Mouse (Mus musculus): ENCODE measurements around the gene Adcy1. TPM values are rescaled to one million over a fixed set of nuclear protein-coding genes. Genes with fewer than 3 reads are reported as not detected.

The Adcy1 gene
- polyA plus RNA-seq, 1 experiment from 2014 or later, result 1.2 TPM

DNA sequence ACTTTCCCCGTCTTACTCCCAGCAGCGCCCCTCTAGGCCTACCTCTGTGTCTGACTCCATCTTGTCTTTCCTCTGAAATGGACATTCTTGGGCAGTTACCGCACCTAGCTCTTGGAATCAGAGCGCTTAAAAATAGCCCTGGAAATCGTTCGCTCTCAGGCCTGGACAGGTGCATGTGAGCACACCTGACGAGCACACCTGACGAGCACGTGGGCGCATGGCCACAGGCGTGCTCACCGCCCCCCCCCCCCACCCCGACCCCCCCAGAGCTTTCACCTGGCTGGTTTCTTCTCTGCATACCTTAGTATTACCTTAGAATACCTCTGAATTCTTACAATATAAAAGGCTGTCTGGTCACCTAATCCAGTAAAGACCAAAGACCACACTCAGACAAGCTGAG lies 125.2 kb downstream of the Adcy1 start, which contains the start of gene Gm11985:
TSS of gene Gm11985 (minus strand) at position 101 of the 400 bp plus-strand sequence.
- H3K4me1 ChIP-seq, result peaks cover 8% of the 10 kb centered on the region; the same call in 1 of the 2 replicates
- H3K36me3 ChIP-seq, result no peaks in the 10 kb centered on the region
- H3K9ac ChIP-seq, result no peak within 1 kb of the TSS
- H3K27ac ChIP-seq, result no peak within 1 kb of the TSS
- no peak for ATAC-seq (ENCODE audit: insufficient number of reproducible peaks, insufficient read depth, low FRiP score, low TSS enrichment, low read depth)
- WGBS, result 79% methylated on average over 13 of the region's 13 CpGs
- no peak within 1 kb of the TSS for H3K4me2 ChIP-seq
- no peaks in the 10 kb centered on the region for H3K9me3 ChIP-seq
- H3K27me3 ChIP-seq, result no peaks in the 10 kb centered on the region
- H3K4me3 ChIP-seq, result no peak within 1 kb of the TSS

DNA sequence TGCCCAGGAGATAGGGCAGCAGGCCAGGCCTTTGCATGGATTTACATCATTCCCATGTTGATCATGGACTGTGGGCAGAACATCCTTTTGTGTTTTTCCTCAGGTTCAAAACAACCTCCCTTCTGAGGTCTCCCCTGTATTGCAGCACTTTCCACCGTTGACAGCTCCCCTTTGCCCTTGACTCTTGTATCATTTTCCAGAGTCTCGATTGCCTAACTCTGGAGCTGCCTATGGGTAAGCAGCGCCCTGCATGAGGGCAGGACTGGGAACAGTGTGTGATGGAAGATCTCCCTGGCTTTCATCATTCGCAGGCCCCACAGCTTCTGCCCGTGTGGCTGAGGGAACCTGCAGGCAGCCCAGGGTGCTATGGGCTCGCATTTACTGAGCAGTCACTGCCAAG lies 129.4 kb downstream of the Adcy1 start:
- 62% methylated on average over 6 of the region's 6 CpGs for WGBS
- Histone ChIP-seq H3K4me3 (no peak overlapping the region), H3K4me2 (no peak overlapping the region), H3K27ac (no peak overlapping the region), H3K9me3 (no peaks in the 10 kb centered on the region), H3K9ac (no peak overlapping the region), H3K4me1 (0 out of 2 replicates have a peak, but pooled peaks cover 4% of the 10 kb centered on the region), H3K27me3 (no peaks in the 10 kb centered on the region), H3K36me3 (no peaks in the 10 kb centered on the region)
- ATAC-seq (ENCODE audit: insufficient number of reproducible peaks, insufficient read depth, low FRiP score, low TSS enrichment, low read depth), result no peak

DNA sequence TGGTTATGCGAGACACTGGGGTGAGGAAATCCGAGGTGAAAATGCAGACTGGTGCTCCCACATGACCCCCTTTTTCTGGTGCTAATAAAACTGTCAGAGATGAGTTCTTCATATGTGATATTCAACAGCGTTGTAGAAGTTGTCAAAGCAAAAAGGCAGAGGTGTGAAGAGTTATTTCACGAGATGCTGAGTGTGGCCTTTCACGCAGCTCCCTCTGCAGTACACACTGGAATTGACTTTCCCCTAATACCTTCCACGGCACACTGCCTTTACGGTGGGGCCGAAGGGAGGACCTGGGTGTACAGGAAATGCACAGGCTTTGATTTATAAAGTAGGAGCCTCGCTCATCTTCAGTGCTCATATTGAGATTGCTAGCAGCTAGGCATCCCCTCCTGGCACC lies 129.8 kb downstream of the Adcy1 start:
- H3K4me3 ChIP-seq, result no peak overlapping the region
- H3K36me3 ChIP-seq, result no peaks in the 10 kb centered on the region
- no peaks in the 10 kb centered on the region for H3K9me3 ChIP-seq
- H3K27ac ChIP-seq, result no peak overlapping the region
- no peak overlapping the region for H3K4me2 ChIP-seq
- H3K9ac ChIP-seq, result no peak overlapping the region
- WGBS, result 79% methylated on average over 9 of the region's 9 CpGs
- H3K27me3 ChIP-seq, result no peaks in the 10 kb centered on the region
- H3K4me1 ChIP-seq, result 0 out of 2 replicates have a peak, but pooled peaks cover 4% of the 10 kb centered on the region
- no peak for ATAC-seq (ENCODE audit: insufficient number of reproducible peaks, insufficient read depth, low FRiP score, low TSS enrichment, low read depth)

DNA sequence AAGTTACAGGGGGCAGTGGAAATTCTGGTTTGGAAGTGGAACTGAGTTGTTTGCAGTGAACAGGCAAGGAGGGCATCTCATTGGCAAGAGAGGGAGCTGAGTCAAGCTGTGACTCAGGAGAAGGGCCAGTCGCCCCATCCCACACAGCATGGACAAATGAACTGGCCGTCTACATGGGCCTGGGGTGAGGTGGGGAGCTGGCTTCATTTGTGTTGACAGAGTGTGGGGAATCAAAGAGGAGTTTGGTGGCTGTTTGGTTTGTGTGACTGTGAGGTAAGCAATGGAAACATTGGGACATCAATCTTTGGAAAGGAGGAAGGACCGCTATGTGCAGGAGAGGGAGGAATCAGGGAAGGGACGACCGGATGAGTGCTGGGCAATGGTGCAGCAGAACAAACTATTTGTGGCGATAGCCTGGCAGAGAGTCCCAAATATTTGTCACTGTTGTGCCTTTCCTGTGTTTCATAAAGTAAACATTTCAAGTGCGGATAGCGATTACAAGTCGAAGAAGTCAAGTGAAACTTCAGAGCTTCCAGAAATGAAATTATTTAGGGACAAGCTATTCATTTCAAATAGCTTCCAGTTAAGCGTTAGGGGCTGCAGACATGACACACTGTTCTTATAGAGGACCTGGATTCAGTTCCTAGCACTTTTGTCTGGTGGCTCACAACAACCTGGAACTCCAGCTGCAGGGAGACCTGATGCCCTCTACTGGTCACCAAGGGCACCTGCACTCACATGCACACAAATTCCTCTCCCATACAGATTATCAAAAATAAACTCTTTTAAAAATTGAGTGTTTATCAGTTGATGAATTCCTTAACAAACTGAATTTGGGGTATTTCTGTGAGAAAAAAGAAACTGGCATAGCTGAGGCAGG lies 131.4 kb downstream of the Adcy1 start:
- Histone ChIP-seq H3K36me3 (no peaks in the 10 kb centered on the region), H3K4me2 (no peak overlapping the region), H3K9me3 (no peaks in the 10 kb centered on the region), H3K27ac (no peak overlapping the region), H3K9ac (no peak overlapping the region), H3K4me3 (no peak overlapping the region), H3K4me1 (peaks cover 13% of the 10 kb centered on the region), H3K27me3 (no peaks in the 10 kb centered on the region)
- ATAC-seq (ENCODE audit: insufficient number of reproducible peaks, insufficient read depth, low FRiP score, low TSS enrichment, low read depth), result no peak
- whole genome bisulfite sequencing, result 94% methylated on average over 10 of the region's 10 CpGs

DNA sequence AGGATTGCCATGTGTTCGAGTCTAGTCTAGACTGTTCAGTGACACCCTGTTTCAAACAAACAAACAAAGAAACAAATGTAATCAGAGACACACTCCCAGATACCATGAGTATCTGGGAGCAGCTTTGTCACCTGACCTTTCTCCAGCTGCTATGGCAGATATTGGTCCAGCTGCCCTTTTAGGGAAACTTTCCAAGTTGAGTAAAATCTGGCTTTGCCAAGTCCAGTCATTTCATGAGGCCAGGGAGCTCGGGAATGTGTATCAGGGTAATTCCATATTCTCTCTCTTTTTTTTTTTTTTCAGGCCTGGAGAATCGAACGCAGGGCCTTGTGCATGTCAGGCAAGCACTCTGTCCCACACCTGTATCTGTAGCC lies 132.0 kb downstream of the Adcy1 start:
- WGBS, result 80% methylated on average over 4 of the region's 4 CpGs
- Histone ChIP-seq H3K36me3 (no peaks in the 10 kb centered on the region), H3K9ac (no peak overlapping the region), H3K27me3 (no peaks in the 10 kb centered on the region), H3K4me1 (peaks cover 13% of the 10 kb centered on the region), H3K4me3 (no peak overlapping the region), H3K4me2 (no peak overlapping the region), H3K9me3 (no peaks in the 10 kb centered on the region), H3K27ac (no peak overlapping the region)
- no peak for ATAC-seq (ENCODE audit: insufficient number of reproducible peaks, insufficient read depth, low FRiP score, low TSS enrichment, low read depth)

DNA sequence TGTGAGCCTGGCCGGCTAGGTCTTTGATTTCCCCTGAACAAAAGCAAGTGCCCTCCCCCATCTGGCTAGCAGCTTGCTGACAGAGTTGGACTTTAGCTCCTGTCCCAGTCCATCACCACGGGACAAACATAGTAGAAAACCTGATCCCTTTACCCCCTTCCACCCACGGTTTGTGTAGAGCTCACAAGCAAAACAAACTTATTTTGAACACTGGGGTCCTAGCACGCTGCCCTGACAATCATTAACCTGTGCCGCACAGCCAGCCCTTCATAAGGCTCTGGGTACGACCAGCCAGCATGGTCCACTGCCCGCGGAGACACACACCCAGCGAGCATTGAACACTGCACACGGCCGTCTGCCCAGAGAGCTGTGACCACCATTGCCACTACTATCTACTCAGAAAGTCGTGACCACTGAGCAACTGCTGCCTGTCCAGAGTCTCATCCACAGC lies 134.2 kb downstream of the Adcy1 start, which contains the start of gene Igfbp1:
TSS of gene Igfbp1 (plus strand) at position 292 of the 451 bp plus-strand sequence.
- Histone ChIP-seq H3K27me3 (no peaks in the 10 kb centered on the region), H3K4me1 (peaks cover 17% of the 10 kb centered on the region), H3K9ac (no peak within 1 kb of the TSS), H3K27ac (0 out of 2 replicates have a peak within 1 kb of the TSS, but pooled peaks have one; percentile 28), H3K4me2 (no peak within 1 kb of the TSS), H3K36me3 (no peaks in the 10 kb centered on the region), H3K9me3 (no peaks in the 10 kb centered on the region), H3K4me3 (no peak within 1 kb of the TSS)
- no peak for ATAC-seq (ENCODE audit: insufficient number of reproducible peaks, insufficient read depth, low FRiP score, low TSS enrichment, low read depth)
- 58% methylated on average over 12 of the region's 12 CpGs for WGBS

DNA sequence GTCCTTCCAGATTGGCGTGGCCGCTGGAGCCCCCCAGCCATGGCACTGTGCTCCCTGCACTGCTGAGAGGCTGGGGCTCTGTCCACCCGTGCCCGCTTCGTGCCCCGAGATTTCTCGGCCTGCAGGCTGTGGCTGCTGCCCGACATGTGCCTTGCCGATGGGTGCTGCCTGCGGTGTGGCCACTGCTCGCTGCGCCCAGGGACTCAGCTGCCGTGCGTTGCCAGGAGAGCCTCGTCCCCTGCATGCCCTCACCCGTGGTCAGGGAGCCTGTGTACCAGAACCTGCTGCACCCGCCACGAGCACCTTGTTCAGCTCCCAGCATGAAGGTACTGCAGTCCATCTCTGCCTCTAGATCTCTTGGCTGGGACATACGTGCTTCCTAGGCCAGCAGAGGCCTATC lies 134.7 kb downstream of the Adcy1 start:
- no peak for ATAC-seq (ENCODE audit: insufficient number of reproducible peaks, insufficient read depth, low FRiP score, low TSS enrichment, low read depth)
- 85% methylated on average over 19 of the region's 19 CpGs for whole genome bisulfite sequencing
- no peaks in the 10 kb centered on the region for H3K9me3 ChIP-seq
- H3K4me3 ChIP-seq, result no peak overlapping the region
- no peak overlapping the region for H3K9ac ChIP-seq
- H3K36me3 ChIP-seq, result no peaks in the 10 kb centered on the region
- no peak overlapping the region for H3K4me2 ChIP-seq
- H3K4me1 ChIP-seq, result peaks cover 19% of the 10 kb centered on the region
- no peaks in the 10 kb centered on the region for H3K27me3 ChIP-seq
- 0 out of 2 replicates have a peak overlapping the region, but pooled peaks have one; percentile 28 for H3K27ac ChIP-seq

DNA sequence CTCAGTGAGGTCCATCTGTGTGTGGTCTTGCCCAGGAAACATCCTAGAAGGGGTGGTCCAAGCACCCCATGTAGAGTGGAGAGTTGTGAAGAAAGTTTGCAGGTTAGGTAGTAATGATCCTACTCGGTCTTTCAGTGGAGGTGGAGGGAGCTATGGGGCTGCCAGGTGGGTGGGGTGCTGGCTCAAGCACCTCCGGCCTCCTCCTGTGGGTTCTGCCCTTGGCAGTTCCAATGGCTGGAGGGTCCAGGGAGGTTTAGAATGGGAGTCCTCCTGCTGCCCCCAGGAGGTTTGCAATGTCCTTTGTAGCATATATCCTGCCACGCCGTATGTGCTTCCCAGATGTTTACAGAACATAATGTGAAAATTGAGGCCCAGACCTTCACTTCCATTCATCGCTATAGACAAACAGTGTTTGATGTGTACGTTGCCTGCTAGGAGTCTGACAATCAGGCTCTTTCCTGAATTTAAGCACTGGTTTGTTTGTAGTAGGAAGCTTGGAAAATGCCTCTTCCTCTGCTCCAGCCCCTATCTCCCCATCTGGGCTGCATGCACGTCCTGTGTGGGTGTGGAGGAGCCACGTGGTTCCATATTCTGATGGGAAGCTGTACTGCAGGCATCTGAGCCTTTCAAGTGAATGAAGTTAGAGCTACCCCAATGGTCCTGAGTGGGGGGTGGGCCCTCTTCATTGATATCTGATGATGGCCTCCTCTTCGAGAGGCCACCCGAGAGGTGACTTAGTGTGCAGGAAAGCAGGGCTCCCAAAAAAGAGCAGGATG lies 135.4 kb downstream of the Adcy1 start:
- 0 out of 2 replicates have a peak overlapping the region, but pooled peaks have one; percentile 28 for H3K27ac ChIP-seq
- H3K4me2 ChIP-seq, result no peak overlapping the region
- no peak overlapping the region for H3K4me3 ChIP-seq
- H3K4me1 ChIP-seq, result peaks cover 19% of the 10 kb centered on the region
- H3K9me3 ChIP-seq, result no peaks in the 10 kb centered on the region
- WGBS, result 59% methylated on average over 10 of the region's 10 CpGs
- no peak overlapping the region for H3K9ac ChIP-seq
- H3K36me3 ChIP-seq, result no peaks in the 10 kb centered on the region
- no peaks in the 10 kb centered on the region for H3K27me3 ChIP-seq
- ATAC-seq (ENCODE audit: insufficient number of reproducible peaks, insufficient read depth, low FRiP score, low TSS enrichment, low read depth), result no peak

DNA sequence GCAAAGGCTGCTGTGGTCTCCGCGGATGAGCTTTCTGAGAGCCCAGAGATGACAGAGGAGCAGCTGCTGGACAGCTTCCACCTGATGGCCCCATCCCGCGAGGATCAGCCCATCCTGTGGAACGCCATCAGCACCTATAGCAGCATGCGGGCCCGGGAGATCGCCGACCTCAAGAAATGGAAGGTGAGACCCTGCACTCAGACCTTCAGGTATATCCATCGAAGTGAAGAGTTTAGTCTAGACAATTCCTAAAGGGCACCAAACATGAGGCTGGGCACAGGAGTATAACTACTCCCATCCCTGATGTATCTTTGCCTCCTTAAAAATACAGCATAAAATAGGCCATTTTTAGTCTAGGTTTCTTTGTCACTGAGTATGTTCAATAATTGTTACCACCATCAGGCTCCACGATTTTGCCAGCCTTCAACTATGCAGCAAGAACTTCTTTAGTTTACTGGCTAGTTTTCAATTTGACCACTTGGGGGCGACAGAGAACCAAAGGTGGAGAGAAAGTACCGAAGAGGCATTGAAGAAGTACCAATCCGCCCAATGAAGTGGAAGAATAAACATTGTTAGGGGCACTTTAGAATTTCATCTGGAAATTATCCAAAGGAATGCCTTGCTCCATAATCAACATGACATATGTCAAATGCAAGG lies 136.6 kb downstream of the Adcy1 start:
- Histone ChIP-seq H3K9me3 (no peaks in the 10 kb centered on the region), H3K4me1 (peaks cover 19% of the 10 kb centered on the region), H3K27ac (no peak overlapping the region), H3K36me3 (no peaks in the 10 kb centered on the region), H3K9ac (no peak overlapping the region), H3K4me3 (no peak overlapping the region), H3K27me3 (no peaks in the 10 kb centered on the region), H3K4me2 (no peak overlapping the region)
- no peak for ATAC-seq (ENCODE audit: insufficient number of reproducible peaks, insufficient read depth, low FRiP score, low TSS enrichment, low read depth)
- WGBS, result 54% methylated on average over 14 of the region's 14 CpGs

DNA sequence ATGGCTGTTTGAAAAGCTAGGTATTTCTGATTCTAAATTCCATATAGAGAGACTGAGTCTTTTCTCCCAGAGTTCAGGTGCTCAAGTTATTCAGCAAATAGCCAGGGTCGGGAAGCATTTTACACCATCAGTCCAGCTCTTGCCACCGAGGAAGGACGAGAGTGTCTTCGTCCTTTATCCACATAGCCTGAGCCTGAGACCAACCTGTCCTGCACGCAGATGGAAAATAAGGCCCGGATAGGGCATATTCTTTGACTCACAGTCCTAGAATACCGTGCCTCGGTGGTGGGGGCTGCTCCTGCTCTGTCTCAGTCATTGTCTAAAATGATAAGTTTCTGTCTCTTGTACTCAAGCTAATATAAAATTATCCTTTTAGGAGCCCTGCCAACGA lies 137.1 kb downstream of the Adcy1 start:
- 81% methylated on average over 9 of the region's 9 CpGs for WGBS
- no peak for ATAC-seq (ENCODE audit: insufficient number of reproducible peaks, insufficient read depth, low FRiP score, low TSS enrichment, low read depth)
- no peak overlapping the region for H3K27ac ChIP-seq
- H3K27me3 ChIP-seq, result no peaks in the 10 kb centered on the region
- no peak overlapping the region for H3K4me3 ChIP-seq
- H3K4me1 ChIP-seq, result peaks cover 19% of the 10 kb centered on the region
- H3K9ac ChIP-seq, result no peak overlapping the region
- no peak overlapping the region for H3K4me2 ChIP-seq
- no peaks in the 10 kb centered on the region for H3K36me3 ChIP-seq
- no peaks in the 10 kb centered on the region for H3K9me3 ChIP-seq

DNA sequence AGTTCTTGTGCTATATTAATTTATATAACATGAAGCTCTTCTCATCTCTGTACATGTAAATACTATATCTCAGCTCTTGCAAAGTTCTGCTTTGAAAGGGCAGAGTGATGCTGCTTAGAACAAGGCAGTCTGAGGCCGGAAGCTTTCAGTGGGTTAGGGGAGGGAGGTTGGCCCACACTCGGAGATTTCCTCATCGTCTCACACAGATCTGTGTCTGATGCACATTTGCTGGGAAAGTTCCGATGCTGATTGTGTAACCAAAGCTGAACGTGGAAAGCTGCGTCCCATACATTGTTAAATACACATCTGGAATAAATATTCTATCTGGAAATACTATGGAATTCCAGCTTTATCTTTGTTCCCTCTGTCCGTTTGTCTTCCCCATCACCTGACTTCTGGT lies 138.9 kb downstream of the Adcy1 start:
- H3K27me3 ChIP-seq, result no peaks in the 10 kb centered on the region
- H3K9me3 ChIP-seq, result no peaks in the 10 kb centered on the region
- 23% methylated on average over 7 of the region's 7 CpGs for WGBS
- no peak overlapping the region for H3K9ac ChIP-seq
- no peaks in the 10 kb centered on the region; the same call in none of the 2 replicates for H3K36me3 ChIP-seq
- H3K27ac ChIP-seq, result no peak overlapping the region
- ATAC-seq (ENCODE audit: insufficient number of reproducible peaks, insufficient read depth, low FRiP score, low TSS enrichment, low read depth), result no peak
- no peak overlapping the region for H3K4me3 ChIP-seq
- H3K4me2 ChIP-seq, result no peak overlapping the region
- peaks cover 17% of the 10 kb centered on the region for H3K4me1 ChIP-seq

All from embryonic facial prominence, embryonic 13.5 days (tissue).